Mouse (Mus musculus): ENCODE measurements around the gene Dock11. TPM values are rescaled to one million over a fixed set of nuclear protein-coding genes. Genes with fewer than 3 reads are reported as not detected.

Gene Dock11
- polyA plus RNA-seq, 1 experiment, result 2.2 TPM

DNA sequence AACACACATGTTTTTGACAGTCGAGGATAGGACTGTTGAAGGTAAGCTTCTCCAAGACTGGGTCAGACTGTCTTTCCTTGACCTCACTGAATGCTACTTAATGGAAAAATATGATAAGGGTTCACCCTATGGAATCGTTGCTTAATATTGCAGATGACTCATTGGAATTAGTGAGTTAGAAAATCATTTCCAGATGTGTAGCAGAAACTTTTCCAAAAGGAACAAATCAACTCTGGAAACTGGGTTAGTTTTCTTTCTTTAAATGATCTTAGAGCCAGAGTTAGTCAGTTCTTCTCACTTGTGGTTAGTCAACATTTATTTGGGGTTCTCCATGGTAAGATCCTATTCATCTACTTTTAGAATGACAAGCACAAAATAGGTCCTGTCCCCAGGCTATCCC is 30.9 kb downstream of the Dock11 start:
- peak; percentile 74 for TF ChIP-seq CEBPB (IDR thresholded peaks at IDR 0.05; ENCODE audit: low read depth)
- TF ChIP-seq MYOG (IDR thresholded peaks at IDR 0.05; ENCODE audit: control insufficient read depth, extremely low read depth, insufficient read length), result no peak
- no peaks in the 10 kb centered on the region for H3K79me3 ChIP-seq (ENCODE audit: low read depth)
- H3ac ChIP-seq (ENCODE audit: control insufficient read depth, insufficient read length, low read depth), result no peak overlapping the region
- H3K4me3 ChIP-seq (ENCODE audit: insufficient read depth, poor library complexity, severe bottlenecking), result no peak overlapping the region
- H3K36me3 ChIP-seq (ENCODE audit: control insufficient read depth, insufficient read depth), result no peaks in the 10 kb centered on the region
- H3K27me3 ChIP-seq (ENCODE audit: control insufficient read depth, insufficient read depth, insufficient read length), result no peaks in the 10 kb centered on the region
- no peaks in the 10 kb centered on the region for H3K79me2 ChIP-seq (ENCODE audit: control insufficient read depth, insufficient read depth)

DNA sequence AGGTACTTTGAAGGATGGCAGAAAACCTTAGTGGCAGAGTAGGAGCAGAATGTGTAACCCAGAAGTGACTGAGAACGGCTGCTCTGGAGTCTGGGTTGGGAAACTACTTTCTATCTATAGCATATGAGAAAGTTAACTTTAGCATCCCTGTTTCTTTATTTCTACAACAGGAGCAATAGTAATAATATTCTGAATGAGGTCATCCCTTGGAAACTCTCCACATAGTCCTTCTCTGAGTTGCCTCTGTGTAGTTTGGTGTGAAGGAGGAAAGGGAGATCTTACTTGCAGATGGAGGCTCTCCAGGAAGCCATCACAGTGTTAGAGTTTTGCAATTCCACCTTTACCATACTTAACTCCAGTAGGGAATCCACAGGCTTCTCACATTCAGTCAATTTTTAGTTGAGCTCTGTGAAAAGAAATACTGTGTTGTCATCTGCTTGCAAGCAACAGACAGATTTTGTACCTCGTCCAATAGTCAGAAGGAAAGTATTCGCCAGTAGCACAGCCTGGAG is 31.5 kb downstream of the Dock11 start:
- Histone ChIP-seq H3K4me3 (ENCODE audit: insufficient read depth, poor library complexity, severe bottlenecking) (no peak overlapping the region), H3K27me3 (ENCODE audit: control insufficient read depth, insufficient read depth, insufficient read length) (no peaks in the 10 kb centered on the region), H3K79me3 (ENCODE audit: low read depth) (no peaks in the 10 kb centered on the region), H3K79me2 (ENCODE audit: control insufficient read depth, insufficient read depth) (no peaks in the 10 kb centered on the region), H3K36me3 (ENCODE audit: control insufficient read depth, insufficient read depth) (no peaks in the 10 kb centered on the region), H3ac (ENCODE audit: control insufficient read depth, insufficient read length, low read depth) (no peak overlapping the region)
- no peak for TF ChIP-seq MYOG (IDR thresholded peaks at IDR 0.05; ENCODE audit: control insufficient read depth, extremely low read depth, insufficient read length)
- TF ChIP-seq MAX (IDR thresholded peaks at IDR 0.05), result no peak
- no peak for TF ChIP-seq CEBPB (IDR thresholded peaks at IDR 0.05; ENCODE audit: low read depth)
- no peak for TF ChIP-seq USF1 (IDR thresholded peaks at IDR 0.05; ENCODE audit: low read depth)
- no peak for TF ChIP-seq CTCF (IDR thresholded peaks at IDR 0.05; ENCODE audit: control insufficient read depth, insufficient read depth, insufficient read length)
- no peak for TF ChIP-seq MYOD1 (IDR thresholded peaks at IDR 0.05; ENCODE audit: control insufficient read depth, insufficient read length, low read depth)
- TF ChIP-seq FOSL1 (IDR thresholded peaks at IDR 0.05; ENCODE audit: insufficient read depth, low read length, poor library complexity, severe bottlenecking), result no peak

DNA sequence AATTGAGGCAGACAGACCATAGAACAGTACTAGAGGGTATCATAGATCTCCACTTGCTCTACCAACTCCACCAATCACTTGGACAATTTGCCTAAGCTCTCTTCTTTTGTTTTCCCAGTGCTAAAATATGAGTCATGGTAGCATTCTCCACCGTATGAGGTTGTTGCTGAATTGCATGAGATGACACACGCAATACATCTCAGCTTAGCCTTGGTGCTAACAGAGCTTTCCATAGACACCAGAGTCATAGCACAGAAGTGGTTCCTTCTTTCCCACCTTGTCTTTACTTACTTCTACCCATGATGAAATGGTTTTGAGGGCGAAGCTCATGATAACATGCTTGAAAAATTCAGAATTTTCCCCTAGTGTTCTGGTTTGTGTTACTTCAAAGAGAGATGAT is 33.3 kb downstream of the Dock11 start:
- Histone ChIP-seq H3ac (ENCODE audit: control insufficient read depth, insufficient read length, low read depth) (no peak overlapping the region), H3K79me2 (ENCODE audit: control insufficient read depth, insufficient read depth) (no peaks in the 10 kb centered on the region), H3K36me3 (ENCODE audit: control insufficient read depth, insufficient read depth) (no peaks in the 10 kb centered on the region), H3K4me3 (ENCODE audit: insufficient read depth, poor library complexity, severe bottlenecking) (no peak overlapping the region), H3K79me3 (ENCODE audit: low read depth) (no peaks in the 10 kb centered on the region), H3K27me3 (ENCODE audit: control insufficient read depth, insufficient read depth, insufficient read length) (no peaks in the 10 kb centered on the region)
- TF ChIP-seq USF1 (IDR thresholded peaks at IDR 0.05; ENCODE audit: low read depth) (no peak), MYOD1 (IDR thresholded peaks at IDR 0.05; ENCODE audit: control insufficient read depth, insufficient read length, low read depth) (no peak), FOSL1 (IDR thresholded peaks at IDR 0.05; ENCODE audit: insufficient read depth, low read length, poor library complexity, severe bottlenecking) (no peak), CEBPB (IDR thresholded peaks at IDR 0.05; ENCODE audit: low read depth) (no peak), MAX (IDR thresholded peaks at IDR 0.05) (no peak), CTCF (IDR thresholded peaks at IDR 0.05; ENCODE audit: control insufficient read depth, insufficient read depth, insufficient read length) (no peak), MYOG (IDR thresholded peaks at IDR 0.05; ENCODE audit: control insufficient read depth, extremely low read depth, insufficient read length) (no peak)

DNA sequence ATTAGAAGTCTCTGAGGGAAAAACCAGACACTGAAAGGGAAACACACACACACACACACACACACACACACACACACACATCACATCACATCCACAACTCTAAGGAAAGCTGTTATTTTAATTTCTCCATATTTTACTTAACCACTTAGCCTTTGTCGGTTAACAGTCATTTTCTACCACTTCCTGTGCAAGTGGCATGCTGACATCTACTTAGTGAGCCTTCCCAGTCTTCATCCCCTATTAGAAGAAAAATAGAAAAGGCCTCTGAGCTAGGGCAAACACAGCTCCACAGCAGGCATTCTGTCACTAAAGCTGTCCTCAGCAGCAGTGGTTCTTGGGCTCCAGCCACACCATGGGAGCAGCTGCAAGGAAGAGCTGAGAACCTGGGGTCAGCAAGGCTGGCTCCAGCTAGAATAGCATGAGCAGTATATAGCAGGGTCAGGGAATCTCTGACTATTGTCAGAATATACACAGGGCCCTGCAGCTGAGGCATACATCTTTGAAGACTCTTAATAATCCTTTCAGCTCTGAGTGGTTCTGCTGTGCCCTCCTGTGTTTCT is 36.2 kb downstream of the Dock11 start:
- TF ChIP-seq FOSL1 (IDR thresholded peaks at IDR 0.05; ENCODE audit: insufficient read depth, low read length, poor library complexity, severe bottlenecking), result no peak
- TF ChIP-seq CTCF (IDR thresholded peaks at IDR 0.05; ENCODE audit: control insufficient read depth, insufficient read depth, insufficient read length), result no peak
- no peak for TF ChIP-seq CEBPB (IDR thresholded peaks at IDR 0.05; ENCODE audit: low read depth)
- no peak for TF ChIP-seq MAX (IDR thresholded peaks at IDR 0.05)
- TF ChIP-seq MYOG (IDR thresholded peaks at IDR 0.05; ENCODE audit: control insufficient read depth, extremely low read depth, insufficient read length), result no peak
- no peak for TF ChIP-seq MYOD1 (IDR thresholded peaks at IDR 0.05; ENCODE audit: control insufficient read depth, insufficient read length, low read depth)
- no peak for TF ChIP-seq USF1 (IDR thresholded peaks at IDR 0.05; ENCODE audit: low read depth)
- no peaks in the 10 kb centered on the region for H3K79me3 ChIP-seq (ENCODE audit: low read depth)
- H3K27me3 ChIP-seq (ENCODE audit: control insufficient read depth, insufficient read depth, insufficient read length), result no peaks in the 10 kb centered on the region
- no peaks in the 10 kb centered on the region for H3K79me2 ChIP-seq (ENCODE audit: control insufficient read depth, insufficient read depth)
- no peak overlapping the region for H3K4me3 ChIP-seq (ENCODE audit: insufficient read depth, poor library complexity, severe bottlenecking)
- H3ac ChIP-seq (ENCODE audit: control insufficient read depth, insufficient read length, low read depth), result no peak overlapping the region
- H3K36me3 ChIP-seq (ENCODE audit: control insufficient read depth, insufficient read depth), result no peaks in the 10 kb centered on the region

DNA sequence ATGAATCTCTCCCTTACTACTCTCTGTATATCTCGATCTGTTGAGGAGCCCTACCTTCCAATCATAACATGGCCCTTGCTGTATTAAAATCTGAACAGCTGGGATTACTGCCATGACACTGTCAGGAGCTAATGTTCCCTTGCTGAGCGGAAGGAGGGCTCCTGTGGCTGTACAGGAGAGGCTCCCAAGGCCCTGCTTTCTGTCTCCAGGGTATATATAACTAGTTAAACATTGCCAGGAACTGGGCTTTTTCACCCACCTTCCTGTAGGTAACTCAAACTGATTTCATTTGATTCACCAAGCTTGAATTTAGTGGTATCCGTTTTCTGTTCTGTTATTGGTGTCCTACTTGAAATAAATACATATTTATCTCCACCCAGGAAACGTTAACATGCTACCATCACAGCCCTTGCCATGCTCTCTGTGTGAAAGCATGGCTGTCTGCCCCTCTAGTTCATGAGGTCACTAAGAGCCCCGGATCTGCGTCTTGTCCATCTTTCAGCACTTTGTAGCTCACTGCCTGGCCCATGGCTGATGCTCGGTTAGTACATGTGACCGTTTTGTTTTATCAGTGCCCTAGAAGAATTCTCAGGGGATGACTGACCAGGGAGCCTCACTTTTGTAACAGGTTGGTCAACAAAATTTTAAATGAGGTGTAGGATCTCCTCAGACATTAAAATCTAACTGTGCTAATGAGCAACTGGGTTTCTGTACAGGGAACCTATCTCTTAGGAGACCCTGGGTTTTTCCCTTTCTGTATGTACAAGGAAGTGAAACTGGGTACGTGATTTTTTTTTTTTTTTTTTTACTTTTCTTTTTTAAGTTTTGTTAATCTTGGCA is 41.7 kb downstream of the Dock11 start:
- TF ChIP-seq MYOG (IDR thresholded peaks at IDR 0.05; ENCODE audit: control insufficient read depth, extremely low read depth, insufficient read length), result no peak
- TF ChIP-seq CEBPB (IDR thresholded peaks at IDR 0.05; ENCODE audit: low read depth), result no peak
- TF ChIP-seq FOSL1 (IDR thresholded peaks at IDR 0.05; ENCODE audit: insufficient read depth, low read length, poor library complexity, severe bottlenecking), result no peak
- TF ChIP-seq USF1 (IDR thresholded peaks at IDR 0.05; ENCODE audit: low read depth), result peak; percentile 28

More for the DNA sequence above, 41.7 kb downstream of the Dock11 start:
- no peak overlapping the region for H3K4me3 ChIP-seq (ENCODE audit: insufficient read depth, poor library complexity, severe bottlenecking)
- no peaks in the 10 kb centered on the region for H3K79me3 ChIP-seq (ENCODE audit: low read depth)
- no peak overlapping the region for H3ac ChIP-seq (ENCODE audit: control insufficient read depth, insufficient read length, low read depth)
- no peaks in the 10 kb centered on the region for H3K27me3 ChIP-seq (ENCODE audit: control insufficient read depth, insufficient read depth, insufficient read length)
- no peaks in the 10 kb centered on the region for H3K36me3 ChIP-seq (ENCODE audit: control insufficient read depth, insufficient read depth)
- no peaks in the 10 kb centered on the region for H3K79me2 ChIP-seq (ENCODE audit: control insufficient read depth, insufficient read depth)

Measured in C2C12 (cell line).